Mouse (Mus musculus): Measurements from ENCODE around the gene Insm1. TPM values are rescaled to one million over a fixed set of nuclear protein-coding genes. Genes with fewer than 3 reads are reported as not detected.

Insm1 gene
- polyA plus RNA-seq, 1 experiment from 2014 or later = 14.7 TPM

DNA sequence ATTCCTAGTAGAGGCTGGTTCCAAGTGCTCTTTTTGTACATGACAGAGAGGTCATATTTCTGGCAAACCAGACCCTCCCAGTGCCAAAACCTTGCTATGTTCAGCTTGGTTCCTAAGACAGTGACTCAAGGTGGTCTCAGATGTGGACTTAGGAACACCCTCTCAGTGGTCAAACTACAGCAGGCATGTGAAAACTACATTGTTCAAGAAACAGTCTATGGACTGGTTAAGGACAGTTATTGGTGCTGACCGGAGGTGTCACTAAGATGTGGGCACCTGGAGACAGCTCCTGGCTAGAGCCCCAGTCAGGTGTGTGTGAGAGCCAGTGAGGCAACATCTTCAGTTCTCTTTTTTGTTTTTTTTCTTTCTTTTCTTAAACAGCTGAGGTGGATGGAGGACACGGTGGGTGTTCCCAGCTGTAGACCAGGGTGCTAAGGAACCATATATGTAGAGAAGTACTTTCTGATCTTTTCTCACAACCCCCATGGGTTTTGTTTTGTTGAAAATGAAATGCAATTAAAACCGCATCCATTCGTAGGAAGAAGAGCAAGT lies 17.6 kb downstream of the Insm1 start:
- Histone ChIP-seq H3K9ac (ENCODE audit: low read length) (no peak overlapping the region), H3K27me3 (replicated peaks; ENCODE audit: control insufficient read depth, insufficient read depth, low read length) (no peaks in the 10 kb centered on the region), H3K36me3 (ENCODE audit: control insufficient read depth, insufficient read depth, low read length) (peaks cover 4% of the 10 kb centered on the region), H3K27ac (ENCODE audit: low read depth, low read length) (no peak overlapping the region), H3K4me1 (ENCODE audit: control insufficient read depth, insufficient read depth, low read length) (no peaks in the 10 kb centered on the region), H3K4me2 (ENCODE audit: low read length) (no peak overlapping the region), H3K9me3 (replicated peaks; ENCODE audit: control insufficient read depth, low read length) (no peaks in the 10 kb centered on the region), H3K4me3 (ENCODE audit: low read depth, low read length) (no peak overlapping the region)
- 93% methylated on average over 4 of the region's 4 CpGs for WGBS
- ATAC-seq = no peak
- DNase-seq (ENCODE audit: low spot score) = no peak

DNA sequence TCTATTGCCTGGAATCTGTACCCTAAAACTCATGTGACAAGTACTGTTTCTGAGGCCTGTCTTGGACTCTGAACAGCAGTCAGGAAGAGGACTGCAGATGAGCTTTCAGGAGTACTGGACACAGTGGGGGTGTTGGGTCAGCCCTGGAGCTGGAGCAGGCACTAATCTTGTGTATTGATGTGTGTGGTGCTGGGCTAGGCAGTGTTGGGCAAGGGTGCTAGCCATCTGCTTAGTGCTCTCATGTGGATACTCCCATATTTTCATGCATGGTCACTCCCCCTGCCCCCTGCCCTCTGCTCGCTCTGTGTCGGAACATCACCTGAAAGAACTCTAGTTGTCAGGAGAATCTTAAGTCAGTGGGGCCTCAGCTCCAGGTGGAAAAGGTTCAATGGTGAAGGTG lies 22.3 kb downstream of the Insm1 start:
- 100% methylated on average over 2 of the region's 2 CpGs for WGBS

DNA sequence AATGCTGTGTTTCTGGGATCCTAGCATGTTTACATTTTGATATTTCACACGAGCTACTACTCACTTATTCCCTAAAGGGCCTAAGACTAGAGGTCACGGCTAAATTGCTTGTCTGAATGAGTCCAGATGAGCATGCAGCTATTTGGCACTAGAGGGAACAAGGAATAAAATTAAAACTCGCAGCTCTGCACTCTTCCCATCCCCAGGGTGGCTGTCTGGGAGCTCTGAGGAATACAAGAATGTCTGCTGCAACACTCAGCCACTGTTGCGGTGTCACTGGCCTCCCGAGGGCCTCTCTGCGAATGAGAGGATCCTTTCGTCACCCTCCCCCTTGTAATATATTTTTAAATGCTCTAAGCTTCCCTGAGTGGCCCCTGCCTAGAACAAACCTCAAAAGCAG lies 23.7 kb downstream of the Insm1 start:
- Histone ChIP-seq H3K4me3 (ENCODE audit: low read depth, low read length) (no peak overlapping the region), H3K9ac (ENCODE audit: low read length) (no peak overlapping the region), H3K27me3 (replicated peaks; ENCODE audit: control insufficient read depth, insufficient read depth, low read length) (no peaks in the 10 kb centered on the region), H3K4me2 (ENCODE audit: low read length) (no peak overlapping the region), H3K36me3 (ENCODE audit: control insufficient read depth, insufficient read depth, low read length) (peaks cover 5% of the 10 kb centered on the region), H3K4me1 (ENCODE audit: control insufficient read depth, insufficient read depth, low read length) (peaks cover 1% of the 10 kb centered on the region), H3K9me3 (replicated peaks; ENCODE audit: control insufficient read depth, low read length) (no peaks in the 10 kb centered on the region), H3K27ac (ENCODE audit: low read depth, low read length) (no peak overlapping the region)
- 76% methylated on average over 7 of the region's 7 CpGs for WGBS
- no peak for DNase-seq (ENCODE audit: low spot score)
- no peak for ATAC-seq

More for the DNA sequence above, 22.3 kb downstream of the Insm1 start:
- Histone ChIP-seq H3K36me3 (ENCODE audit: control insufficient read depth, insufficient read depth, low read length) (peaks cover 5% of the 10 kb centered on the region), H3K27ac (ENCODE audit: low read depth, low read length) (no peak overlapping the region), H3K4me2 (ENCODE audit: low read length) (no peak overlapping the region), H3K4me1 (ENCODE audit: control insufficient read depth, insufficient read depth, low read length) (no peaks in the 10 kb centered on the region), H3K4me3 (ENCODE audit: low read depth, low read length) (no peak overlapping the region), H3K9me3 (replicated peaks; ENCODE audit: control insufficient read depth, low read length) (no peaks in the 10 kb centered on the region), H3K27me3 (replicated peaks; ENCODE audit: control insufficient read depth, insufficient read depth, low read length) (no peaks in the 10 kb centered on the region), H3K9ac (ENCODE audit: low read length) (no peak overlapping the region)
- DNase-seq (ENCODE audit: low spot score) (no peak), ATAC-seq (no peak)

DNA sequence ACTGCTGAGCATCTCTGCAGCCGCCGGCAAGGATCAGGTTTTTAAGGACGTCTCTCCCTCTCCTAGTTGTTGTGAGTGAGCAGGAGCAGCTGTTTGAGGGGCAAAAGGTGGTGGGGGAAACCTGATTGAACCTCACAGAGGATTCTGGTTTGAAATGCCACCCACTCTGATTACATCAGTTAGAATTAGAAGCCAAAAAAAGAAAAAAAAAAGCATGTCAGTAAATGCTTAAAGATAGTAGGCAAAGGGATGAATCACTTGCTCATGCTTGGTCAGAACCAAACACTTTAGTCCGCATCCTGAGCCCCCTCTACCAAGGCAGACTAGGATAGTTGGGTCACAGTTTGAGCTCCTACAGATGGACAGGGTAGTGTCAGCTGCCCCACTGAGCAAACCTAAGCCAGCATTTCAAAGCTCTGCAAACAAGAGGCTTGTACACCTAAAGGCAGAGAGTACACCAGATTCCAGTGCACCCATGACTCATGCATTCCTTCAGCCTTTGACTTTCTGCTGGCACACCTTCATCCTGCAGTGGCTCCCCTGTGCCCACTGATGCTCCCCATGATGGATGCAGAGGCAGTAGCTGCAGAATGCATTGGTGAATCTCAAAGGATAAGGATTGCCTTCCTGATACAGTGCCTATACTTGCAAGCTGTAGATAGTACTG lies 24.8 kb downstream of the Insm1 start:
- Histone ChIP-seq H3K9ac (ENCODE audit: low read length) (no peak overlapping the region), H3K27ac (ENCODE audit: low read depth, low read length) (no peak overlapping the region), H3K4me1 (ENCODE audit: control insufficient read depth, insufficient read depth, low read length) (peaks cover 4% of the 10 kb centered on the region), H3K9me3 (replicated peaks; ENCODE audit: control insufficient read depth, low read length) (no peaks in the 10 kb centered on the region), H3K4me2 (ENCODE audit: low read length) (no peak overlapping the region), H3K27me3 (replicated peaks; ENCODE audit: control insufficient read depth, insufficient read depth, low read length) (no peaks in the 10 kb centered on the region), H3K36me3 (ENCODE audit: control insufficient read depth, insufficient read depth, low read length) (peaks cover 5% of the 10 kb centered on the region), H3K4me3 (ENCODE audit: low read depth, low read length) (no peak overlapping the region)
- DNase-seq (ENCODE audit: low spot score) (no peak), ATAC-seq (no peak)
- WGBS = 81% methylated on average over 4 of the region's 4 CpGs

DNA sequence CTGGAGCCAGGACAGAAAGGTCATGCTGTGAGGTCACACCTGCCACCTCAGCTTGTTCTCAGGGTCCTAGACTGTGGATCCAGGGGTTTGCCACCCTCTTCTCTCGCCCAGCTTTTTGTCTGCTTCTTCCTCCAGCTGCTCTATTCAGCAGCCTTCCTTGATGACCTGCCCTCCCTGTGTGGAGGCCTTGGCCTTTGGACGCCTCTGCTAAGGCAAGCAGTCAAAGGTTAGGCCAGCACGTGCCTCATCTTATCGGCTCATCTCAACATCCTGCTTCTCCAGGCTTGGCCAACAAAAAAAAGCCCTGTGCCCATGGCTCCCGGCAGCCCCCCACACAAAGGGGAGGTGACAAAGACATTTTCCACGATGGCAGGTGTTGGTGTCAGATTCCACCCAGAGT lies 25.9 kb downstream of the Insm1 start:
- WGBS = 65% methylated on average over 6 of the region's 6 CpGs
- Histone ChIP-seq H3K36me3 (ENCODE audit: control insufficient read depth, insufficient read depth, low read length) (peaks cover 5% of the 10 kb centered on the region), H3K9ac (ENCODE audit: low read length) (no peak overlapping the region), H3K4me1 (ENCODE audit: control insufficient read depth, insufficient read depth, low read length) (peaks cover 4% of the 10 kb centered on the region), H3K27ac (ENCODE audit: low read depth, low read length) (no peak overlapping the region), H3K4me2 (ENCODE audit: low read length) (no peak overlapping the region), H3K4me3 (ENCODE audit: low read depth, low read length) (no peak overlapping the region), H3K27me3 (replicated peaks; ENCODE audit: control insufficient read depth, insufficient read depth, low read length) (no peaks in the 10 kb centered on the region), H3K9me3 (replicated peaks; ENCODE audit: control insufficient read depth, low read length) (no peaks in the 10 kb centered on the region)
- ATAC-seq (no peak), DNase-seq (ENCODE audit: low spot score) (no peak)

DNA sequence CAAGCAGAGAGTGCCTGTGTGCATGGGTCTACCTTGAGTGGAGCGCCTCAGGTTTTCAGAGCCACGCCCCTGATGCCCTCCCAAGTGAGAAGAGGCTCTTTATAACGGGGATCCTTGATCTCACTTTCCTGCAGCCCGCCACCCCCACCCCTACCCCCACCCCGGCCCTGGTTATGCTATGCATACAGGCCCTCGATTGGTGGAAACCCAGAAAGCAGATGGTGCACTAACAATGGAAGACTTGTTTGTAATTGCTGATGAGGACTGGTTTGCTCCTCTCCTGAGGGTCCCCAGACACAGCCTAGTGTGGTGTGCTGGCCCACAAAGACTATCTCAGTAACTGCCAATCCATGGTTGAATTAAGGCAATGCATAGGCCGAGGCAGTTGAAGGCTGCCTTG lies 27.3 kb downstream of the Insm1 start:
- H3K4me2 ChIP-seq (ENCODE audit: low read length) = no peak overlapping the region
- no peak overlapping the region for H3K4me3 ChIP-seq (ENCODE audit: low read depth, low read length)
- DNase-seq (ENCODE audit: low spot score) = peak; percentile 36
- H3K9me3 ChIP-seq (replicated peaks; ENCODE audit: control insufficient read depth, low read length) = no peaks in the 10 kb centered on the region
- H3K27me3 ChIP-seq (replicated peaks; ENCODE audit: control insufficient read depth, insufficient read depth, low read length) = no peaks in the 10 kb centered on the region
- ATAC-seq = peak; percentile 70
- no peak overlapping the region for H3K27ac ChIP-seq (ENCODE audit: low read depth, low read length)
- H3K4me1 ChIP-seq (ENCODE audit: control insufficient read depth, insufficient read depth, low read length) = peaks cover 4% of the 10 kb centered on the region
- no peak overlapping the region for H3K9ac ChIP-seq (ENCODE audit: low read length)
- peaks cover 3% of the 10 kb centered on the region for H3K36me3 ChIP-seq (ENCODE audit: control insufficient read depth, insufficient read depth, low read length)
- WGBS = 59% methylated on average over 7 of the region's 7 CpGs

DNA sequence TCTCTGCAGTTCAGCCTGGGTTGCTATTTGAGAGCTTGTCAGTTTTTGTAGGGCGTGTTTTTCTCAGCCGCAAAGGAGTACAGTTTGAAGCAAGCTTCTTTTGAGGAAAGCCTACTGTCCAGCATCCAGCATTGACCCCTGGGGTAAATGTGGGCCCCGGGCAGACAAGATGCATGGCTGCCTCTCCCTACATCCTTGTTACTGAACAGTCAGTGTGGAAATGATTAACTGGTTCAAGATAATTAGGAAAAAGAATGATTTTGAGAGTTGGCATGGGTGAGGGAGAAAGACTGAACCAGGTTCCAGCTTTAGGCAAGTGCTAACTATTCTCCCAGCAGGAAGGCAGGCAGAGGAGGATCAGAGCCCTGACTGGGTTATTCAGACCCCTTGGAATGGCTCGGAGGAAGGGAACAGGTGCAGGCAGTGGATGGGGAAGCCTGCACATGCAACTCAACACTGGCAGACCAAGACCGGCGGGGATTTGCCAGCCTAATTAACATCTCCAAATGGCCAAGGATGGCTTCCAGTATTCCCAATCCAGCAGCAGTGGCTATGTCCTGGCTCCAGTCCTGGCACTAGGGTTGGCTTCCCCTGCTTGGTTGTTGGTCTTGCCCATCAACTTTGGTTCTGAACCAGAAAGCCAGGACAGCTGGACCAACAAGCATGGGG lies 28.6 kb downstream of the Insm1 start:
- no peaks in the 10 kb centered on the region for H3K9me3 ChIP-seq (replicated peaks; ENCODE audit: control insufficient read depth, low read length)
- peak overlapping the region; percentile 44; the same call in 1 of the 2 replicates for H3K27ac ChIP-seq (ENCODE audit: low read depth, low read length)
- no peaks in the 10 kb centered on the region for H3K36me3 ChIP-seq (ENCODE audit: control insufficient read depth, insufficient read depth, low read length)
- DNase-seq (ENCODE audit: low spot score) (peak; percentile 58), ATAC-seq (0 out of 2 replicates have a peak, but pooled peaks have one; percentile 35)
- H3K4me2 ChIP-seq (ENCODE audit: low read length) = no peak overlapping the region
- H3K4me3 ChIP-seq (ENCODE audit: low read depth, low read length) = no peak overlapping the region
- no peak overlapping the region for H3K9ac ChIP-seq (ENCODE audit: low read length)
- 58% methylated on average over 6 of the region's 6 CpGs for WGBS
- H3K27me3 ChIP-seq (replicated peaks; ENCODE audit: control insufficient read depth, insufficient read depth, low read length) = no peaks in the 10 kb centered on the region
- peaks cover 7% of the 10 kb centered on the region for H3K4me1 ChIP-seq (ENCODE audit: control insufficient read depth, insufficient read depth, low read length)

DNA sequence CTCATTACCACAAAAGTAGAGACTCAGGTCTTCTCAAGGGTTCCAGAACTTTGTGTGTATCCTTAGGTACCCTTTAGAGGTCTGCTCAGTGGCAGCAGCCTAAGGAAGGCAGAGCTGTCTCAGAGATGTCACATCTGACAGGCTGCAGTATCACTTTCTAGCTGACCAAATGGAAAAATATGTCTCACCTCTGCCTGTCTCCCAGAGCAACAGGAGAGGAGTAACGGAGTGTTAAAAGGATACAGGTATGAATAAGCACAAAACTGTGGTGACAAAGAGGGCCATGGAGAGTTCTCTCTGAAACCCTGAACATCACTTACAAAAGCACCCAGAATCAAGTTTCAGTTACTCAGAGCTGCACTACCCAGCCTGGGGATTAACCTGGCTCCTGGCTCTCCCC lies 32.7 kb downstream of the Insm1 start:
- no peaks in the 10 kb centered on the region for H3K36me3 ChIP-seq (ENCODE audit: control insufficient read depth, insufficient read depth, low read length)

DNA sequence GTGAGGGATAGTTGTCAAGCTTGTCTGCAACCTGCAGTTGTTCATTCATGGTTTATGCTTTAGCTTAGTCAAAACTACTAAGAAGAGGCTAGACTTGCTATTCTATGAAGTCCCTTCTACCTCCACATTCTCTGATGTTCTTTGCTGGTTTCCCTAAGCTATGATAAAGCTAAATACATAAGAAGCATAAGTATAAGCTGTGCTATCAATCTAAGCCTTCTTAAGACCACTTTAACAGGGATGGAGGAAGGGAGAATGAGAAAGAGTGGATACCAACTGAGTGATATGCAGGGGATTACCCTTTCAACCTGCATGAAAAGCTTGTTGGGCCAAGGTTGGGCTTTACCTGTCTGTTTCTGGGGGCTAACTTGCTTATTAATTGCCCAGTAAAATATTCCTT lies 33.9 kb downstream of the Insm1 start:
- ATAC-seq (no peak), DNase-seq (ENCODE audit: low spot score) (no peak)
- Histone ChIP-seq H3K9me3 (replicated peaks; ENCODE audit: control insufficient read depth, low read length) (no peaks in the 10 kb centered on the region), H3K27ac (ENCODE audit: low read depth, low read length) (no peak overlapping the region), H3K4me2 (ENCODE audit: low read length) (no peak overlapping the region), H3K36me3 (ENCODE audit: control insufficient read depth, insufficient read depth, low read length) (no peaks in the 10 kb centered on the region), H3K4me3 (ENCODE audit: low read depth, low read length) (no peak overlapping the region), H3K4me1 (ENCODE audit: control insufficient read depth, insufficient read depth, low read length) (peaks cover 49% of the 10 kb centered on the region), H3K27me3 (replicated peaks; ENCODE audit: control insufficient read depth, insufficient read depth, low read length) (no peaks in the 10 kb centered on the region), H3K9ac (ENCODE audit: low read length) (no peak overlapping the region)

More for the DNA sequence above, 32.7 kb downstream of the Insm1 start:
- no peak for ATAC-seq
- Histone ChIP-seq H3K4me2 (ENCODE audit: low read length) (no peak overlapping the region), H3K9me3 (replicated peaks; ENCODE audit: control insufficient read depth, low read length) (no peaks in the 10 kb centered on the region), H3K9ac (ENCODE audit: low read length) (no peak overlapping the region), H3K4me3 (ENCODE audit: low read depth, low read length) (no peak overlapping the region), H3K27ac (ENCODE audit: low read depth, low read length) (no peak overlapping the region), H3K4me1 (ENCODE audit: control insufficient read depth, insufficient read depth, low read length) (peaks cover 42% of the 10 kb centered on the region), H3K27me3 (replicated peaks; ENCODE audit: control insufficient read depth, insufficient read depth, low read length) (no peaks in the 10 kb centered on the region)
- no peak for DNase-seq (ENCODE audit: low spot score)
- WGBS = 86% methylated on average over 1 of the region's 1 CpGs
